Mouse (Mus musculus): Measurements from ENCODE around the gene Prox2.
A peak's percentile ranks its signal among the peaks of the same experiment; 100 is the strongest.
"Not testable (repeated sequence)": the region's sequence is repeated elsewhere in the genome, so short reads cannot be mapped to it uniquely, and the experiment has no call there.

Gene Prox2

GRCm38 (mm10) chr12:85110698-85111592 is at the start of gene Prox2, which contains the start of gene Dlst:
Prox2 (minus strand) TSS chr12:85110759.
Dlst (plus strand) TSS chr12:85110833.
- peak; percentile 90 for DNase-seq

GRCm38 (mm10) chr12:85159592-85159991 is 49.0 kb upstream of the Prox2 start:
- no peak for DNase-seq

- DNase-seq: no peak
Measured at GRCm38 (mm10) chr12:85158801-85159200, 48.2 kb upstream of the Prox2 start.

- DNase-seq: no peak
Measured at GRCm38 (mm10) chr12:85157797-85158460, 47.4 kb upstream of the Prox2 start.

GRCm38 (mm10) chr12:85156324-85156723 is 45.8 kb upstream of the Prox2 start:
- no peak for DNase-seq

GRCm38 (mm10) chr12:85153011-85153410 is 42.5 kb upstream of the Prox2 start:
- DNase-seq: no peak

- peak; percentile 83 for DNase-seq
Measured at GRCm38 (mm10) chr12:85151002-85151774, 40.6 kb upstream of the Prox2 start, which contains the start of gene Rps6kl1. Rps6kl1 (minus strand) TSS chr12:85151264.

GRCm38 (mm10) chr12:85150321-85151001 is 39.9 kb upstream of the Prox2 start:
- no peak for DNase-seq

- no peak for DNase-seq
Measured at GRCm38 (mm10) chr12:85146881-85147280, 36.3 kb upstream of the Prox2 start.

- no peak for DNase-seq
Measured at GRCm38 (mm10) chr12:85146355-85146754, 35.8 kb upstream of the Prox2 start.

- no peak for DNase-seq
Measured at GRCm38 (mm10) chr12:85145630-85146029, 35.1 kb upstream of the Prox2 start.

- DNase-seq: no peak
Measured at GRCm38 (mm10) chr12:85144821-85145220, 34.3 kb upstream of the Prox2 start.

- DNase-seq: not testable (repeated sequence)
Measured at GRCm38 (mm10) chr12:85144276-85144675, 33.7 kb upstream of the Prox2 start.

- peak; percentile 60 for DNase-seq
Measured at GRCm38 (mm10) chr12:85142803-85143202, 32.2 kb upstream of the Prox2 start.

GRCm38 (mm10) chr12:85141096-85141495 is 30.5 kb upstream of the Prox2 start:
- DNase-seq: no peak

- DNase-seq: no peak
Measured at GRCm38 (mm10) chr12:85140036-85140701, 29.6 kb upstream of the Prox2 start.

- DNase-seq: no peak
Measured at GRCm38 (mm10) chr12:85136627-85137026, 26.1 kb upstream of the Prox2 start.

- no peak for DNase-seq
Measured at GRCm38 (mm10) chr12:85135513-85136470, 25.2 kb upstream of the Prox2 start.

GRCm38 (mm10) chr12:85134043-85134794 is 23.7 kb upstream of the Prox2 start:
- no peak for DNase-seq

GRCm38 (mm10) chr12:85131361-85131760 is 20.8 kb upstream of the Prox2 start:
- no peak for DNase-seq
